Comparison of ENCODE assay signal across 8 mouse cellular contexts in the genomic region with DNA sequence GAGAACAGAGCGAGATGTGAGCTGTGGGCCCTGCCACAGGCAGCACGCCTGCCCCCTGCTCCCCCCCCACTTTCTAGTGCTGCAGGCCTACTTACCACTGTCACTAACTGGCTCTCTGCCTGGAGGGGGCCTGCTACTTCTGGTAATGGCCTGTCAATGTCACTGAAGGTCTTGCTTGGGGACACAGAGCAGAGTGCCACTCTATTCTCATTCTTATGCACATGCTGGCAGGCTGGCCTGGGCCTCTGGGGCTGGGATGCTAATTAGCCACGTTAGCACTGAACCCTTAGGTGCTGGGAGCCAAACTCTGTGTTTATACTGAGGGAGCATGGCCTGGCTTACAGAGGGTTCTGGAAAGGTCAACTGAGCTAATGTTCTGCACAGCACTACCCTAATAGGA. TPM values are rescaled to one million over a fixed set of nuclear protein-coding genes. Genes with fewer than 3 reads are reported as not detected.
DNase-seq lines count a peak whose midpoint lies in the region; ATAC-seq and TF ChIP-seq lines count a peak whose summit lies in the region.
"Had no signal": no experiment of that assay in that cellular context is flagged by ENCODE, and none has a peak within 500 bp of the region (broad histone marks: within the 10 kb centered on the region; RNA-seq: fewer than 3 reads in every experiment).

No protein-coding gene starts in this region.

- TF ChIP-seq CTCF in cortical plate, adult 2 months (IDR thresholded peaks at IDR 0.05; ENCODE audit: extremely low read depth, insufficient read depth, low read length): no peak

- TF ChIP-seq POLR2A in cortical plate, adult 2 months (IDR thresholded peaks at IDR 0.05; ENCODE audit: extremely low read depth, insufficient read depth, low read length): no peak

- 0 out of 2 replicates have a peak, but pooled peaks have one; percentile 10 for ATAC-seq in liver, embryonic 16.5 days (ENCODE audit: low read depth)
- no peak for ATAC-seq in activated CD4-positive, CD25-positive, alpha-beta regulatory T cell, adult 4 months
- no peak for ATAC-seq in cerebellum, adult (ENCODE audit: insufficient number of reproducible peaks, low FRiP score, low TSS enrichment)

- peak overlapping the region; percentile 6; the same call in 1 of the 2 replicates for H3K27ac ChIP-seq in cortical plate, adult 2 months (ENCODE audit: insufficient read depth, low read length)
- H3K27ac ChIP-seq in hindbrain, embryonic 10.5 days: peak overlapping the region; percentile 36
- no peak overlapping the region for H3K27ac ChIP-seq in liver, embryonic 16.5 days (ENCODE audit: low read length)
- H3K27ac ChIP-seq: liver, embryonic 15.5 days had no signal

- 36% methylated on average over 3 of the region's 3 CpGs for WGBS in hindbrain, embryonic 10.5 days
- 71% methylated on average over 3 of the region's 3 CpGs for WGBS in liver, embryonic 16.5 days (ENCODE audit: insufficient replicate concordance)

- H3K4me3 ChIP-seq in cortical plate, adult 2 months (ENCODE audit: insufficient read depth, low read length): no peak overlapping the region
- no peak overlapping the region for H3K4me3 ChIP-seq in hindbrain, embryonic 10.5 days
- no peak overlapping the region for H3K4me3 ChIP-seq in liver, embryonic 16.5 days (ENCODE audit: low read depth, low read length)
- H3K4me3 ChIP-seq: liver, embryonic 15.5 days had no signal

- H3K9ac ChIP-seq in liver, embryonic 16.5 days (ENCODE audit: low read depth, low read length): no peak overlapping the region
- H3K9ac ChIP-seq: liver, embryonic 15.5 days had no signal

- DNase-seq in Muller cell, postnatal 12 days (ENCODE audit: inconsistent ontology term): peak; percentile 59
- DNase-seq in hindbrain, embryonic 10.5 days (ENCODE audit: low spot score): peak; percentile 35
- no peak for DNase-seq in layer of hippocampus, adult 18-20 months (ENCODE audit: low spot score in 2 of 2)

- no peak overlapping the region for H3K4me2 ChIP-seq in liver, embryonic 16.5 days (ENCODE audit: low read depth, low read length)
- H3K4me2 ChIP-seq: liver, embryonic 15.5 days had no signal

- H3K4me1 ChIP-seq in cortical plate, adult 2 months (ENCODE audit: control insufficient read depth, insufficient read depth, low read length): peaks cover 5% of the 10 kb centered on the region; the same call in 1 of the 2 replicates
- peaks cover 50% of the 10 kb centered on the region for H3K4me1 ChIP-seq in hindbrain, embryonic 10.5 days (replicated peaks)
- peaks cover 14% of the 10 kb centered on the region for H3K4me1 ChIP-seq in liver, embryonic 16.5 days (ENCODE audit: control insufficient read depth, low read depth, low read length)

- H3K36me3 ChIP-seq in hindbrain, embryonic 10.5 days: peaks cover 49% of the 10 kb centered on the region
- H3K36me3 ChIP-seq in liver, embryonic 16.5 days (ENCODE audit: control insufficient read depth, insufficient read depth): peaks cover 5% of the 10 kb centered on the region; the same call in 1 of the 2 replicates

- H3K9me3 ChIP-seq in hindbrain, embryonic 10.5 days: no peaks in the 10 kb centered on the region
- H3K9me3 ChIP-seq in liver, embryonic 16.5 days (replicated peaks; ENCODE audit: control insufficient read depth, low read length): no peaks in the 10 kb centered on the region
- H3K9me3 ChIP-seq: liver, embryonic 15.5 days had no signal

- H3K27me3 ChIP-seq in hindbrain, embryonic 10.5 days (ENCODE audit: insufficient read depth, poor library complexity, severe bottlenecking): no peaks in the 10 kb centered on the region
- H3K27me3 ChIP-seq in liver, embryonic 16.5 days (ENCODE audit: control insufficient read depth, insufficient read depth, low read depth, low read length): no peaks in the 10 kb centered on the region
- H3K27me3 ChIP-seq: liver, embryonic 15.5 days had no signal

RNA-seq across cellular contexts. Expression of gene Selplg, which starts 23.3 kb away (rescaled TPM):
- 43.5 TPM in 2 replicates for polyA plus RNA-seq in cortical plate, adult 2 months (2012; rRNA removed)
- 1.3 and 1.7 TPM in 2 replicates for polyA plus RNA-seq in hindbrain, embryonic 10.5 days (2016; fragmentation: Nextera tagmentation; extraction: Ambion mirVana)
- 14.1 and 15.4 TPM in 2 replicates for polyA plus RNA-seq in liver, embryonic 16.5 days (2015; fragmentation: Nextera tagmentation; extraction: Ambion mirVana)
- 100 to 1,000 TPM; 629 to 698 TPM for polyA plus RNA-seq in activated CD4-positive, CD25-positive, alpha-beta regulatory T cell, adult 4 months (2017; shearing (Covaris generic))
- 10 to 100 TPM; 34.7 to 38.4 TPM for total RNA-seq in layer of hippocampus, adult 18-20 months (2021)

RNA-seq across cellular contexts. Expression of gene Coro1c, which starts 52.9 kb away (rescaled TPM):
- polyA plus RNA-seq in cortical plate, adult 2 months (2012; rRNA removed): 66.1 and 70.5 TPM in 2 replicates
- 248 and 258 TPM in 2 replicates for polyA plus RNA-seq in hindbrain, embryonic 10.5 days (2016; fragmentation: Nextera tagmentation; extraction: Ambion mirVana)
- 40.8 and 40.9 TPM in 2 replicates for polyA plus RNA-seq in liver, embryonic 16.5 days (2015; fragmentation: Nextera tagmentation; extraction: Ambion mirVana)
- polyA plus RNA-seq in activated CD4-positive, CD25-positive, alpha-beta regulatory T cell, adult 4 months (2017; shearing (Covaris generic)): 10 to 100 TPM; 59.2 to 70.7 TPM
- 10 to 100 TPM; 88.6 to 88.7 TPM for total RNA-seq in layer of hippocampus, adult 18-20 months (2021)

RNA-seq across cellular contexts. Expression of gene Tmem119, which starts 55.4 kb away (rescaled TPM):
- polyA plus RNA-seq in cortical plate, adult 2 months (2012; rRNA removed): 25.4 and 26.0 TPM in 2 replicates
- 34.4 and 46.0 TPM in 2 replicates for polyA plus RNA-seq in hindbrain, embryonic 10.5 days (2016; fragmentation: Nextera tagmentation; extraction: Ambion mirVana)
- 3.6 and 4.5 TPM in 2 replicates for polyA plus RNA-seq in liver, embryonic 16.5 days (2015; fragmentation: Nextera tagmentation; extraction: Ambion mirVana)
- not detected for polyA plus RNA-seq in activated CD4-positive, CD25-positive, alpha-beta regulatory T cell, adult 4 months (2017; shearing (Covaris generic))
- 10 to 100 TPM; 25.9 to 29.0 TPM for total RNA-seq in layer of hippocampus, adult 18-20 months (2021)

Comparison
In these comparisons a context has a peak if more than half of its experiments do, and no peak if none do; other contexts are left out.
1. DNase-seq: peak in Muller cell, postnatal 12 days (single experiment) and hindbrain, embryonic 10.5 days (single experiment); none in layer of hippocampus, adult 18-20 months (0 of 2).
2. RNA of gene Selplg, which starts 23.3 kb away (polyA plus RNA-seq): 629 to 698 TPM in activated CD4-positive, CD25-positive, alpha-beta regulatory T cell, adult 4 months; 43.5 TPM in cortical plate, adult 2 months, 14.1 to 15.4 TPM in liver, embryonic 16.5 days and 1.3 to 1.7 TPM in hindbrain, embryonic 10.5 days; every median in the first group is over 10 times any median in the second.